Mouse (Mus musculus): ENCODE measurements around the gene Spag7. TPM values are rescaled to one million over a fixed set of nuclear protein-coding genes. Genes with fewer than 3 reads are reported as not detected.

Gene Spag7
- 107 and 118 TPM in 2 replicates for polyA plus RNA-seq (2014; fragmentation: Nextera tagmentation; extraction: Ambion mirVana)

GRCm38 (mm10) chr11:70668771-70669505, at the start of gene Spag7:
Gene Spag7, minus strand, starts transcription at chr11:70669416.
- H3K27ac ChIP-seq (replicated peaks; ENCODE audit: low read depth, low read length) = peak within 1 kb of the TSS; percentile 86
- DNase-seq (ENCODE audit: low spot score) (peak; percentile 98), ATAC-seq (replicated peaks; ENCODE audit: insufficient number of reproducible peaks, low FRiP score, low TSS enrichment, low read depth) (peak; percentile 92)
- H3K4me2 ChIP-seq (ENCODE audit: low read depth, low read length) = peak within 1 kb of the TSS; percentile 71
- no peaks in the 10 kb centered on the region for H3K4me1 ChIP-seq (ENCODE audit: control insufficient read depth, insufficient read depth, low read length)
- H3K4me3 ChIP-seq (ENCODE audit: low read depth, low read length) = peak within 1 kb of the TSS; percentile 51
- no peaks in the 10 kb centered on the region for H3K27me3 ChIP-seq (ENCODE audit: control insufficient read depth, insufficient read depth, low read length)
- WGBS = under 1% methylated on average over 44 of the region's 44 CpGs
- H3K9me3 ChIP-seq (replicated peaks; ENCODE audit: control insufficient read depth, low read length) = no peaks in the 10 kb centered on the region
- H3K9ac ChIP-seq (replicated peaks; ENCODE audit: low read length) = peak within 1 kb of the TSS; percentile 71
- peaks cover 4% of the 10 kb centered on the region for H3K36me3 ChIP-seq (replicated peaks; ENCODE audit: control insufficient read depth, insufficient read depth, low read depth, low read length)

- WGBS = 61% methylated on average over 5 of the region's 5 CpGs
- H3K9ac ChIP-seq (replicated peaks; ENCODE audit: low read length) = no peak overlapping the region
- H3K4me1 ChIP-seq (ENCODE audit: control insufficient read depth, insufficient read depth, low read length) = no peaks in the 10 kb centered on the region
- H3K4me3 ChIP-seq (ENCODE audit: low read depth, low read length) = no peak overlapping the region
- no peak overlapping the region for H3K4me2 ChIP-seq (ENCODE audit: low read depth, low read length)
- peaks cover 2% of the 10 kb centered on the region for H3K36me3 ChIP-seq (replicated peaks; ENCODE audit: control insufficient read depth, insufficient read depth, low read depth, low read length)
- no peak overlapping the region for H3K27ac ChIP-seq (replicated peaks; ENCODE audit: low read depth, low read length)
- no peaks in the 10 kb centered on the region for H3K9me3 ChIP-seq (replicated peaks; ENCODE audit: control insufficient read depth, low read length)
- H3K27me3 ChIP-seq (ENCODE audit: control insufficient read depth, insufficient read depth, low read length) = no peaks in the 10 kb centered on the region
- DNase-seq (ENCODE audit: low spot score) (no peak), ATAC-seq (replicated peaks; ENCODE audit: insufficient number of reproducible peaks, low FRiP score, low TSS enrichment, low read depth) (no peak)
Observed at GRCm38 (mm10) chr11:70718481-70718880, 49.3 kb upstream of the Spag7 start.

GRCm38 (mm10) chr11:70715832-70716231, 46.6 kb upstream of the Spag7 start:
- no peaks in the 10 kb centered on the region for H3K4me1 ChIP-seq (ENCODE audit: control insufficient read depth, insufficient read depth, low read length)
- H3K27ac ChIP-seq (replicated peaks; ENCODE audit: low read depth, low read length) = no peak overlapping the region
- 92% methylated on average over 6 of the region's 6 CpGs for WGBS
- no peaks in the 10 kb centered on the region for H3K27me3 ChIP-seq (ENCODE audit: control insufficient read depth, insufficient read depth, low read length)
- DNase-seq (ENCODE audit: low spot score) = no peak
- no peaks in the 10 kb centered on the region for H3K9me3 ChIP-seq (replicated peaks; ENCODE audit: control insufficient read depth, low read length)
- ATAC-seq (replicated peaks; ENCODE audit: insufficient number of reproducible peaks, low FRiP score, low TSS enrichment, low read depth) = no peak
- peaks cover 5% of the 10 kb centered on the region for H3K36me3 ChIP-seq (replicated peaks; ENCODE audit: control insufficient read depth, insufficient read depth, low read depth, low read length)
- H3K9ac ChIP-seq (replicated peaks; ENCODE audit: low read length) = no peak overlapping the region
- H3K4me3 ChIP-seq (ENCODE audit: low read depth, low read length) = no peak overlapping the region
- no peak overlapping the region for H3K4me2 ChIP-seq (ENCODE audit: low read depth, low read length)

- Histone ChIP-seq H3K9me3 (replicated peaks; ENCODE audit: control insufficient read depth, low read length) (no peaks in the 10 kb centered on the region), H3K4me1 (ENCODE audit: control insufficient read depth, insufficient read depth, low read length) (no peaks in the 10 kb centered on the region), H3K9ac (replicated peaks; ENCODE audit: low read length) (no peak overlapping the region), H3K4me2 (ENCODE audit: low read depth, low read length) (no peak overlapping the region), H3K4me3 (ENCODE audit: low read depth, low read length) (no peak overlapping the region), H3K27me3 (ENCODE audit: control insufficient read depth, insufficient read depth, low read length) (no peaks in the 10 kb centered on the region), H3K27ac (replicated peaks; ENCODE audit: low read depth, low read length) (no peak overlapping the region), H3K36me3 (replicated peaks; ENCODE audit: control insufficient read depth, insufficient read depth, low read depth, low read length) (peaks cover 5% of the 10 kb centered on the region; the same call in 1 of the 2 replicates)
- 87% methylated on average over 6 of the region's 6 CpGs for WGBS
- DNase-seq (ENCODE audit: low spot score) (no peak), ATAC-seq (replicated peaks; ENCODE audit: insufficient number of reproducible peaks, low FRiP score, low TSS enrichment, low read depth) (no peak)
Observed at GRCm38 (mm10) chr11:70713222-70713621, 44.0 kb upstream of the Spag7 start.

- Histone ChIP-seq H3K9me3 (replicated peaks; ENCODE audit: control insufficient read depth, low read length) (no peaks in the 10 kb centered on the region), H3K36me3 (replicated peaks; ENCODE audit: control insufficient read depth, insufficient read depth, low read depth, low read length) (peaks cover 9% of the 10 kb centered on the region), H3K4me1 (ENCODE audit: control insufficient read depth, insufficient read depth, low read length) (no peaks in the 10 kb centered on the region), H3K4me2 (ENCODE audit: low read depth, low read length) (no peak overlapping the region), H3K27ac (replicated peaks; ENCODE audit: low read depth, low read length) (no peak overlapping the region), H3K27me3 (ENCODE audit: control insufficient read depth, insufficient read depth, low read length) (no peaks in the 10 kb centered on the region), H3K4me3 (ENCODE audit: low read depth, low read length) (no peak overlapping the region), H3K9ac (replicated peaks; ENCODE audit: low read length) (no peak overlapping the region)
- DNase-seq (ENCODE audit: low spot score) (no peak), ATAC-seq (replicated peaks; ENCODE audit: insufficient number of reproducible peaks, low FRiP score, low TSS enrichment, low read depth) (no peak)
- WGBS = 94% methylated on average over 10 of the region's 10 CpGs
Observed at GRCm38 (mm10) chr11:70711026-70711425, 41.8 kb upstream of the Spag7 start.

- DNase-seq (ENCODE audit: low spot score) (no peak), ATAC-seq (replicated peaks; ENCODE audit: insufficient number of reproducible peaks, low FRiP score, low TSS enrichment, low read depth) (no peak)
- 73% methylated on average over 3 of the region's 3 CpGs for WGBS
- peaks cover 3% of the 10 kb centered on the region; the same call in 1 of the 2 replicates for H3K4me1 ChIP-seq (ENCODE audit: control insufficient read depth, insufficient read depth, low read length)
- H3K36me3 ChIP-seq (replicated peaks; ENCODE audit: control insufficient read depth, insufficient read depth, low read depth, low read length) = peaks cover 6% of the 10 kb centered on the region
- H3K4me3 ChIP-seq (ENCODE audit: low read depth, low read length) = no peak overlapping the region
- no peak overlapping the region for H3K27ac ChIP-seq (replicated peaks; ENCODE audit: low read depth, low read length)
- no peaks in the 10 kb centered on the region for H3K27me3 ChIP-seq (ENCODE audit: control insufficient read depth, insufficient read depth, low read length)
- H3K9me3 ChIP-seq (replicated peaks; ENCODE audit: control insufficient read depth, low read length) = no peaks in the 10 kb centered on the region
- no peak overlapping the region for H3K9ac ChIP-seq (replicated peaks; ENCODE audit: low read length)
- H3K4me2 ChIP-seq (ENCODE audit: low read depth, low read length) = no peak overlapping the region
Observed at GRCm38 (mm10) chr11:70706127-70706526, 36.9 kb upstream of the Spag7 start.

- no peak overlapping the region for H3K4me3 ChIP-seq (ENCODE audit: low read depth, low read length)
- H3K9me3 ChIP-seq (replicated peaks; ENCODE audit: control insufficient read depth, low read length) = no peaks in the 10 kb centered on the region
- ATAC-seq (replicated peaks; ENCODE audit: insufficient number of reproducible peaks, low FRiP score, low TSS enrichment, low read depth) (no peak), DNase-seq (ENCODE audit: low spot score) (no peak)
- 69% methylated on average over 6 of the region's 6 CpGs for WGBS
- H3K27ac ChIP-seq (replicated peaks; ENCODE audit: low read depth, low read length) = no peak overlapping the region
- H3K4me2 ChIP-seq (ENCODE audit: low read depth, low read length) = no peak overlapping the region
- no peaks in the 10 kb centered on the region for H3K27me3 ChIP-seq (ENCODE audit: control insufficient read depth, insufficient read depth, low read length)
- no peak overlapping the region for H3K9ac ChIP-seq (replicated peaks; ENCODE audit: low read length)
- peaks cover 6% of the 10 kb centered on the region for H3K36me3 ChIP-seq (replicated peaks; ENCODE audit: control insufficient read depth, insufficient read depth, low read depth, low read length)
- H3K4me1 ChIP-seq (ENCODE audit: control insufficient read depth, insufficient read depth, low read length) = peaks cover 3% of the 10 kb centered on the region; the same call in 1 of the 2 replicates
Observed at GRCm38 (mm10) chr11:70702781-70703180, 33.6 kb upstream of the Spag7 start.

GRCm38 (mm10) chr11:70701984-70702733, 32.9 kb upstream of the Spag7 start:
- peak overlapping the region; percentile 2; the same call in 1 of the 2 replicates for H3K4me2 ChIP-seq (ENCODE audit: low read depth, low read length)
- ATAC-seq (replicated peaks; ENCODE audit: insufficient number of reproducible peaks, low FRiP score, low TSS enrichment, low read depth) (no peak), DNase-seq (ENCODE audit: low spot score) (no peak)
- H3K9ac ChIP-seq (replicated peaks; ENCODE audit: low read length) = no peak overlapping the region; the same call in 1 of the 2 replicates
- H3K4me3 ChIP-seq (ENCODE audit: low read depth, low read length) = peak overlapping the region; percentile 88; the same call in 1 of the 2 replicates
- no peaks in the 10 kb centered on the region for H3K9me3 ChIP-seq (replicated peaks; ENCODE audit: control insufficient read depth, low read length)
- WGBS = 83% methylated on average over 6 of the region's 6 CpGs
- no peaks in the 10 kb centered on the region for H3K27me3 ChIP-seq (ENCODE audit: control insufficient read depth, insufficient read depth, low read length)
- no peak overlapping the region for H3K27ac ChIP-seq (replicated peaks; ENCODE audit: low read depth, low read length)
- peaks cover 6% of the 10 kb centered on the region for H3K36me3 ChIP-seq (replicated peaks; ENCODE audit: control insufficient read depth, insufficient read depth, low read depth, low read length)
- H3K4me1 ChIP-seq (ENCODE audit: control insufficient read depth, insufficient read depth, low read length) = peaks cover 3% of the 10 kb centered on the region; the same call in 1 of the 2 replicates
